Mouse (Mus musculus) embryonic facial prominence, embryonic 15.5 days (tissue): ENCODE measurements around the gene Six2. TPM values are rescaled to one million over a fixed set of nuclear protein-coding genes. Genes with fewer than 3 reads are reported as not detected.

ENCODE experiments used
- ATAC-seq: fragments of 200-750 bp; cut with Nextera tagmentation; 2 replicates; pipeline ENCODE4 v1.8.0; 2017; ENCODE audit warnings: low read depth, moderate TSS enrichment; ENCODE audit not compliant: insufficient number of reproducible peaks, low FRiP score, low TSS enrichment
- H3K27ac ChIP-seq: fragments of 300-500 bp; sonication (generic); replicated peaks from 2 replicates; pipeline ENCODE4 v1.5.1; 2015; ENCODE audit warnings: mild to moderate bottlenecking, inconsistent platforms
- H3K27me3 ChIP-seq: fragments of 300-500 bp; sonication (generic); 2 replicates; pipeline ENCODE4 v1.6.1; 2015; ENCODE audit warnings: inconsistent platforms
- H3K36me3 ChIP-seq: fragments of 300-500 bp; sonication (generic); 2 replicates; pipeline ENCODE4 v1.6.1; 2015; ENCODE audit warnings: mild to moderate bottlenecking, inconsistent platforms
- H3K4me1 ChIP-seq: fragments of 300-500 bp; sonication (generic); 2 replicates; pipeline ENCODE4 v1.6.1; 2015; ENCODE audit warnings: inconsistent platforms
- H3K4me2 ChIP-seq: fragments of 300-500 bp; sonication (generic); replicated peaks from 2 replicates; pipeline ENCODE4 v1.6.1; 2015; ENCODE audit warnings: mild to moderate bottlenecking, inconsistent platforms
- H3K4me3 ChIP-seq: fragments of 300-500 bp; sonication (generic); replicated peaks from 2 replicates; pipeline ENCODE4 v1.5.1; 2015; ENCODE audit warnings: mild to moderate bottlenecking, inconsistent platforms
- H3K9ac ChIP-seq: fragments of 300-500 bp; sonication (generic); 2 replicates; pipeline ENCODE4 v1.6.1; 2015; ENCODE audit warnings: inconsistent platforms
- H3K9me3 ChIP-seq: fragments of 300-500 bp; sonication (generic); replicated peaks from 2 replicates; pipeline ENCODE4 v1.6.1; 2016; ENCODE audit warnings: inconsistent platforms
- WGBS: fragments of 180-500 bp; shearing (Covaris S2); methylation state at CpG from one replicate; pipeline ENCODE4 v1.1.7; 2015; 5-methylcytosine and 5-hydroxymethylcytosine counted together
- polyA plus RNA-seq: library from polyadenylated mRNA; unstranded; fragments of >200 nt; fragmentation: Nextera tagmentation; extraction: Ambion mirVana; gene quantifications from 2 replicates; pipeline ENCODE4 v1.2.1, GENCODE M21; 2015

Gene Six2
- polyA plus RNA-seq, 1 experiment from 2014 or later = 10.7 TPM

- Histone ChIP-seq H3K4me2 (peak overlapping the region; percentile 80), H3K9me3 (no peaks in the 10 kb centered on the region), H3K27ac (peak overlapping the region; percentile 44), H3K27me3 (peaks cover 29% of the 10 kb centered on the region), H3K4me1 (peaks cover 13% of the 10 kb centered on the region), H3K36me3 (no peaks in the 10 kb centered on the region), H3K4me3 (peak overlapping the region; percentile 39), H3K9ac (no peak overlapping the region)
- no peak; the same call in 1 of the 2 replicates for ATAC-seq
- WGBS = 8% methylated on average over 10 of the region's 12 CpGs
Measured at GRCm38 (mm10) chr17:85645312-85645711, 42.8 kb downstream of the Six2 start.

GRCm38 (mm10) chr17:85637876-85638275 lies 50.2 kb downstream of the Six2 start:
- H3K27me3 ChIP-seq = peaks cover 31% of the 10 kb centered on the region
- no peak overlapping the region for H3K9ac ChIP-seq
- H3K9me3 ChIP-seq = no peaks in the 10 kb centered on the region
- ATAC-seq = no peak
- no peaks in the 10 kb centered on the region for H3K36me3 ChIP-seq
- H3K4me2 ChIP-seq = no peak overlapping the region
- H3K4me1 ChIP-seq = no peaks in the 10 kb centered on the region
- H3K4me3 ChIP-seq = no peak overlapping the region
- 69% methylated on average over 6 of the region's 6 CpGs for WGBS
- no peak overlapping the region for H3K27ac ChIP-seq

Other genes starting within 250 kb of the Six2 start
- gene Six3, start 74.7 kb downstream of the Six2 start, polyA plus RNA-seq = 6.0 and 6.6 TPM in 2 replicates